Mouse (Mus musculus) forebrain, embryonic 16.5 days (tissue): ENCODE data around the gene Nptx1. TPM values are rescaled to one million over a fixed set of nuclear protein-coding genes. Genes with fewer than 3 reads are reported as not detected.

Source experiments
- ATAC-seq: fragments of 200-750 bp; cut with Nextera tagmentation; 2 replicates; pipeline ENCODE4 v1.8.0; 2017; ENCODE audit warnings: mild to moderate bottlenecking, moderate library complexity
- H3K27ac ChIP-seq: fragments of 300-500 bp; sonication (generic); 2 replicates; pipeline ENCODE4 v1.5.1; 2014; ENCODE audit warnings: low read length, control low read depth
- H3K27me3 ChIP-seq: fragments of 300-500 bp; sonication (generic); replicated peaks from 2 replicates; pipeline ENCODE4 v1.6.1; 2014; ENCODE audit warnings: low read length; ENCODE audit not compliant: control insufficient read depth, insufficient read depth
- H3K36me3 ChIP-seq: fragments of 300-500 bp; sonication (generic); 2 replicates; pipeline ENCODE4 v1.6.1; 2014; ENCODE audit not compliant: control insufficient read depth, insufficient read depth
- H3K4me1 ChIP-seq: fragments of 300-500 bp; sonication (generic); replicated peaks from 2 replicates; pipeline ENCODE4 v1.6.1; 2014; ENCODE audit warnings: low read length; ENCODE audit not compliant: control insufficient read depth, insufficient read depth
- H3K4me2 ChIP-seq: fragments of 300-500 bp; sonication (generic); 2 replicates; pipeline ENCODE4 v1.6.1; 2014; ENCODE audit warnings: mild to moderate bottlenecking, low read length, control low read depth
- H3K4me3 ChIP-seq: fragments of 300-500 bp; sonication (generic); replicated peaks from 2 replicates; pipeline ENCODE4 v1.5.1; 2014; ENCODE audit warnings: mild to moderate bottlenecking, low read length, control low read depth
- H3K9ac ChIP-seq: fragments of 300-500 bp; sonication (generic); replicated peaks from 2 replicates; pipeline ENCODE4 v1.6.1; 2014; ENCODE audit warnings: low read depth, low read length, control low read depth
- H3K9me3 ChIP-seq: fragments of 300-500 bp; sonication (generic); 2 replicates; pipeline ENCODE4 v1.6.1; 2016; ENCODE audit warnings: low read length; ENCODE audit not compliant: control insufficient read depth
- WGBS: fragments of 180-500 bp; shearing (Covaris S2); extraction: QIAGEN DNeasy Blood & Tissue Kit; methylation state at CpG from one replicate; pipeline ENCODE4 v1.1.7; 2014; 5-methylcytosine and 5-hydroxymethylcytosine counted together
- polyA plus RNA-seq: library from polyadenylated mRNA; unstranded; fragments of >200 nt; fragmentation: Nextera tagmentation; extraction: Ambion mirVana; gene quantifications from 2 replicates; pipeline ENCODE4 v1.2.1, GENCODE M21; 2015

Gene Nptx1
- polyA plus RNA-seq, 1 experiment from 2014 or later: 9.8 TPM

- Histone ChIP-seq H3K4me2 (no peak overlapping the region), H3K4me1 (peaks cover 50% of the 10 kb centered on the region), H3K27me3 (peaks cover 16% of the 10 kb centered on the region), H3K4me3 (no peak overlapping the region), H3K9ac (no peak overlapping the region), H3K27ac (no peak overlapping the region), H3K36me3 (no peaks in the 10 kb centered on the region), H3K9me3 (no peaks in the 10 kb centered on the region)
- ATAC-seq: no peak
- 59% methylated on average over 9 of the region's 9 CpGs for WGBS
Measured at GRCm38 (mm10) chr11:119552902-119553802, 5.6 kb upstream of the Nptx1 start.

GRCm38 (mm10) chr11:119552301-119552700 is 4.7 kb upstream of the Nptx1 start:
- Histone ChIP-seq H3K9ac (no peak overlapping the region), H3K4me2 (no peak overlapping the region), H3K27me3 (peaks cover 16% of the 10 kb centered on the region), H3K9me3 (no peaks in the 10 kb centered on the region), H3K36me3 (no peaks in the 10 kb centered on the region), H3K27ac (no peak overlapping the region), H3K4me3 (no peak overlapping the region), H3K4me1 (peaks cover 47% of the 10 kb centered on the region)
- 36% methylated on average over 1 of the region's 1 CpGs for WGBS
- ATAC-seq: no peak

- WGBS: 41% methylated on average over 3 of the region's 3 CpGs
- H3K36me3 ChIP-seq: no peaks in the 10 kb centered on the region
- H3K4me1 ChIP-seq: peaks cover 54% of the 10 kb centered on the region
- H3K4me2 ChIP-seq: no peak overlapping the region
- no peak overlapping the region for H3K27ac ChIP-seq
- no peak overlapping the region for H3K9ac ChIP-seq
- no peak for ATAC-seq
- H3K4me3 ChIP-seq: no peak overlapping the region
- no peaks in the 10 kb centered on the region for H3K9me3 ChIP-seq
- H3K27me3 ChIP-seq: peaks cover 16% of the 10 kb centered on the region
Measured at GRCm38 (mm10) chr11:119551468-119551867, 3.9 kb upstream of the Nptx1 start.

- no peak overlapping the region for H3K4me3 ChIP-seq
- H3K9me3 ChIP-seq: no peaks in the 10 kb centered on the region
- peak; percentile 15 for ATAC-seq
- H3K4me2 ChIP-seq: no peak overlapping the region; the same call in 1 of the 2 replicates
- H3K4me1 ChIP-seq: peaks cover 62% of the 10 kb centered on the region
- peaks cover 18% of the 10 kb centered on the region for H3K27me3 ChIP-seq
- 21% methylated on average over 10 of the region's 10 CpGs for WGBS
- H3K36me3 ChIP-seq: no peaks in the 10 kb centered on the region
- H3K27ac ChIP-seq: 0 out of 2 replicates have a peak overlapping the region, but pooled peaks have one; percentile 9
- H3K9ac ChIP-seq: no peak overlapping the region
Measured at GRCm38 (mm10) chr11:119550546-119551335, 3.2 kb upstream of the Nptx1 start.

GRCm38 (mm10) chr11:119549371-119549811 is 1.8 kb upstream of the Nptx1 start:
- H3K36me3 ChIP-seq: no peaks in the 10 kb centered on the region
- H3K4me3 ChIP-seq: peak overlapping the region; percentile 76
- peak overlapping the region; percentile 54 for H3K9ac ChIP-seq
- H3K4me1 ChIP-seq: peaks cover 73% of the 10 kb centered on the region
- no peak for ATAC-seq
- under 1% methylated on average over 43 of the region's 43 CpGs for WGBS
- H3K9me3 ChIP-seq: no peaks in the 10 kb centered on the region
- peak overlapping the region; percentile 99 for H3K4me2 ChIP-seq
- peaks cover 25% of the 10 kb centered on the region for H3K27me3 ChIP-seq
- no peak overlapping the region for H3K27ac ChIP-seq

- Histone ChIP-seq H3K9ac (peak overlapping the region; percentile 54), H3K4me2 (peak overlapping the region; percentile 99), H3K4me3 (peak overlapping the region; percentile 76), H3K9me3 (no peaks in the 10 kb centered on the region), H3K27ac (no peak overlapping the region), H3K27me3 (peaks cover 25% of the 10 kb centered on the region), H3K4me1 (peaks cover 78% of the 10 kb centered on the region), H3K36me3 (no peaks in the 10 kb centered on the region)
- WGBS: under 1% methylated on average over 37 of the region's 37 CpGs
- no peak for ATAC-seq
Measured at GRCm38 (mm10) chr11:119548741-119549370, 1.3 kb upstream of the Nptx1 start.

GRCm38 (mm10) chr11:119547951-119548591 is 518 bp upstream of the Nptx1 start:
- peak; percentile 2; the same call in 1 of the 2 replicates for ATAC-seq
- Histone ChIP-seq H3K9me3 (no peaks in the 10 kb centered on the region), H3K27ac (0 out of 2 replicates have a peak overlapping the region, but pooled peaks have one; percentile 28), H3K4me1 (peaks cover 78% of the 10 kb centered on the region), H3K4me2 (peak overlapping the region; percentile 99), H3K27me3 (peaks cover 25% of the 10 kb centered on the region), H3K36me3 (no peaks in the 10 kb centered on the region), H3K9ac (peak overlapping the region; percentile 79), H3K4me3 (peak overlapping the region; percentile 76)
- under 1% methylated on average over 33 of the region's 39 CpGs for WGBS

GRCm38 (mm10) chr11:119546496-119547182 is 914 bp downstream of the Nptx1 start:
- 1% methylated on average over 41 of the region's 46 CpGs for WGBS
- Histone ChIP-seq H3K4me1 (peaks cover 70% of the 10 kb centered on the region), H3K4me3 (peak overlapping the region; percentile 76), H3K9ac (peak overlapping the region; percentile 79), H3K36me3 (no peaks in the 10 kb centered on the region), H3K4me2 (peak overlapping the region; percentile 99), H3K9me3 (no peaks in the 10 kb centered on the region), H3K27ac (no peak overlapping the region), H3K27me3 (peaks cover 25% of the 10 kb centered on the region)
- ATAC-seq: no peak
